Mouse (Mus musculus): ENCODE measurements around the gene Olfr94. TPM values are rescaled to one million over a fixed set of nuclear protein-coding genes. Genes with fewer than 3 reads are reported as not detected.
A peak's percentile ranks its signal among the peaks of the same experiment; 100 is the strongest.
"Not testable (repeated sequence)": the region's sequence is repeated elsewhere in the genome, so short reads cannot be mapped to it uniquely, and the experiment has no call there.

Gene Olfr94
- total RNA-seq (2014; rRNA removed) (not detected in 2 replicates), polyA plus RNA-seq (2015; fragmentation: Nextera tagmentation; extraction: Ambion mirVana) (not detected in 2 replicates)

DNA sequence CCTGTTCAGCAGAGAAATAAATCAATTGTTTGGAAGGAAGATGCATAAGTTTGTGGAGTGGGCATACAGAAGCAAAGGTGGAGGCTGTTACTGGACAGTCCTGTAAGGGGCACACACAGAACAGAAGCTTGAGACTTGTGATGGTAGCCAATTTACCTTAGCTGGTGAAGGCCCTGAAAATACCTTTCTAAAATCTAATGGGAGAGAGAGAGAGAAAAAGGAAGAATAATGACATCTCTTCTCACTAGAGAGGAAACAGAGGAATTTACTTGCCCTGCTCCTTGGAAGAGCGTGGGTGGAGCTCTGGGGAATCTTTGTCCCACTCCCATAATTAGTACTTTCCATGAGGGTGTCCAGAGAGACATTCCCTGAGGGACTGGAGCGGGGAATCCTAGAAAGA is at the start of gene Olfr94:
Gene Olfr94, minus strand, starts transcription at position 101 of the 400 bp plus-strand sequence.
- no peak within 1 kb of the TSS for H3K9ac ChIP-seq (replicated peaks; ENCODE audit: low read length, poor library complexity, severe bottlenecking)
- no peak for ATAC-seq (ENCODE audit: low FRiP score)
- H3K4me2 ChIP-seq (ENCODE audit: low read depth, low read length, poor library complexity, severe bottlenecking): no peak within 1 kb of the TSS
- no peaks in the 10 kb centered on the region for H3K9me3 ChIP-seq (ENCODE audit: low read length)
- WGBS: 68% methylated on average over 2 of the region's 2 CpGs
- no peak within 1 kb of the TSS for H3K27ac ChIP-seq (ENCODE audit: low read depth, low read length)
- no peak within 1 kb of the TSS for H3K4me3 ChIP-seq (ENCODE audit: low read depth, low read length)
- H3K4me1 ChIP-seq (ENCODE audit: insufficient read depth, low read length): no peaks in the 10 kb centered on the region
- no peak for DNase-seq (ENCODE audit: low spot score)
- no peak for TF ChIP-seq CTCF (IDR thresholded peaks at IDR 0.05)
- peaks cover 3% of the 10 kb centered on the region; the same call in 1 of the 2 replicates for H3K27me3 ChIP-seq (ENCODE audit: insufficient read depth, low read length)
- no peaks in the 10 kb centered on the region for H3K36me3 ChIP-seq (ENCODE audit: insufficient read depth, low read length)

DNA sequence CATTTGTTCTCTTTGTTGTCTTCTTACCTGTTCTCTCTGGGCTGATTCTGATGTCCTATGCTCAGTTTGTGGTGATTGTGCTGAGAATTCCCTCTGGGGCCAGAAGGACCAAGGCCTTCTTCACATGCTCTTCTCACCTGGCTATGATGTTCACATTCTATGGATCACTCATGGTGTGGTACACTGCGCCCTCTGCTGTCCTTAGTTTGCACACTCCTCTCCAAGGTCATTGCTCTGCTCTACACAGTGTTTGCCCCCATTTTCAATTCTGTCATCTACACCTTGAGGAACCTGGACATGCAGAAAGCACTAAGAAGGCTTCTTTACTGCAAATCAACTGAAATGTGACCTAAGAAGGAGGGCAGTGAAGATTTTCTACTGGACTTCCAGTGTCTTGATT is 49.8 kb upstream of the Olfr94 start:
- H3K27me3 ChIP-seq (ENCODE audit: insufficient read depth, low read length): no peaks in the 10 kb centered on the region
- ATAC-seq (ENCODE audit: low FRiP score): no peak
- H3K36me3 ChIP-seq (ENCODE audit: insufficient read depth, low read length): no peaks in the 10 kb centered on the region
- no peaks in the 10 kb centered on the region for H3K9me3 ChIP-seq (ENCODE audit: low read length)
- 12% methylated on average over 1 of the region's 1 CpGs for WGBS
- no peaks in the 10 kb centered on the region for H3K4me1 ChIP-seq (ENCODE audit: insufficient read depth, low read length)
- no peak overlapping the region for H3K9ac ChIP-seq (replicated peaks; ENCODE audit: low read length, poor library complexity, severe bottlenecking)
- H3K4me2 ChIP-seq (ENCODE audit: low read depth, low read length, poor library complexity, severe bottlenecking): no peak overlapping the region
- peak; percentile 32 for TF ChIP-seq CTCF (IDR thresholded peaks at IDR 0.05)
- H3K27ac ChIP-seq (ENCODE audit: low read depth, low read length): no peak overlapping the region
- DNase-seq (ENCODE audit: low spot score): no peak
- H3K4me3 ChIP-seq (ENCODE audit: low read depth, low read length): no peak overlapping the region

DNA sequence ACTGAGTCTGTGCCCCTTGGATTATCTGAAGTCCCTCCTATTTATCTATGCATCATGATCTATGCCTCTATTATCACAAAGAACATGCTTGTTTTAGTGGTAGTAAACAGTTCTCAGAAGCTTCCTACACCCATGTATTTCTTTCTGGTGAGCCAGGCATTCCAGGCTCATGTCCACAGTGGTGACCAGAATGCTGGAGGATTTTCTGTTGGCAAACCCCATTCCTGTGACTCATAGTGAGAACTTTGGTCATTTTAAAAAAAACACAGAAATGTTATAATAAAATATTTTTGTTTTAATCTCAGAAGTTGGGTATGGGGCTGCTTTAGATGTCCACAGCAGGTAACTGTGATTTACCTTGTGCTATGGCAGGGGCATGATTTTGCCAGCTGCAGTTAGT is 48.7 kb upstream of the Olfr94 start:
- no peak for ATAC-seq (ENCODE audit: low FRiP score)
- H3K4me2 ChIP-seq (ENCODE audit: low read depth, low read length, poor library complexity, severe bottlenecking): no peak overlapping the region
- no peak overlapping the region for H3K27ac ChIP-seq (ENCODE audit: low read depth, low read length)
- no peaks in the 10 kb centered on the region for H3K36me3 ChIP-seq (ENCODE audit: insufficient read depth, low read length)
- H3K4me1 ChIP-seq (ENCODE audit: insufficient read depth, low read length): no peaks in the 10 kb centered on the region
- H3K9ac ChIP-seq (replicated peaks; ENCODE audit: low read length, poor library complexity, severe bottlenecking): no peak overlapping the region
- no peaks in the 10 kb centered on the region for H3K27me3 ChIP-seq (ENCODE audit: insufficient read depth, low read length)
- no peak overlapping the region for H3K4me3 ChIP-seq (ENCODE audit: low read depth, low read length)
- no peaks in the 10 kb centered on the region for H3K9me3 ChIP-seq (ENCODE audit: low read length)
- no peak for TF ChIP-seq CTCF (IDR thresholded peaks at IDR 0.05)
- DNase-seq (ENCODE audit: low spot score): no peak

DNA sequence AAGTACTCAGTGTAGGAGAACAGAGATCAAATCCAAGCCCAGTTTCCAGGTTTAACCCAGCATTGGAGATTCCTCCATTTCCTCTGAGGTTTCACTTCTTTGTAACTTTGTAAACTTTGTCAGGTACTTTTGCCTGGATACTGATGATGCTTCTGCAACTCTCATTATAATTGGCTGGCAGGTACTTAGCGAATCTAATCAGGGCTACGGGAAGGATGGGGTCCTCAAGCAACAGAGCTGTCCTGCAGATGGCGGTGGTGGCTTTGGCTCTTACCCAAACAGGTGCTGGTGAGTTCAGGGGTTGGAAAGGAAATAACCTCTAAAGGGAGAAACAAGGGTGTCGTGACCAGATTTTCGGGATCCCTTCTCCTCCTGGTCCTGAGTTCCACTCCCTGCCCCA is 45.9 kb upstream of the Olfr94 start:
- no peak overlapping the region for H3K4me2 ChIP-seq (ENCODE audit: low read depth, low read length, poor library complexity, severe bottlenecking)
- no peaks in the 10 kb centered on the region for H3K36me3 ChIP-seq (ENCODE audit: insufficient read depth, low read length)
- no peaks in the 10 kb centered on the region for H3K9me3 ChIP-seq (ENCODE audit: low read length)
- peak; percentile 53 for DNase-seq (ENCODE audit: low spot score)
- TF ChIP-seq CTCF (IDR thresholded peaks at IDR 0.05): peak; percentile 50
- no peaks in the 10 kb centered on the region for H3K27me3 ChIP-seq (ENCODE audit: insufficient read depth, low read length)
- H3K27ac ChIP-seq (ENCODE audit: low read depth, low read length): no peak overlapping the region
- peak; percentile 76; the same call in 1 of the 2 replicates for ATAC-seq (ENCODE audit: low FRiP score)
- no peak overlapping the region for H3K4me3 ChIP-seq (ENCODE audit: low read depth, low read length)
- H3K4me1 ChIP-seq (ENCODE audit: insufficient read depth, low read length): no peaks in the 10 kb centered on the region
- H3K9ac ChIP-seq (replicated peaks; ENCODE audit: low read length, poor library complexity, severe bottlenecking): no peak overlapping the region
- WGBS: 29% methylated on average over 5 of the region's 5 CpGs

DNA sequence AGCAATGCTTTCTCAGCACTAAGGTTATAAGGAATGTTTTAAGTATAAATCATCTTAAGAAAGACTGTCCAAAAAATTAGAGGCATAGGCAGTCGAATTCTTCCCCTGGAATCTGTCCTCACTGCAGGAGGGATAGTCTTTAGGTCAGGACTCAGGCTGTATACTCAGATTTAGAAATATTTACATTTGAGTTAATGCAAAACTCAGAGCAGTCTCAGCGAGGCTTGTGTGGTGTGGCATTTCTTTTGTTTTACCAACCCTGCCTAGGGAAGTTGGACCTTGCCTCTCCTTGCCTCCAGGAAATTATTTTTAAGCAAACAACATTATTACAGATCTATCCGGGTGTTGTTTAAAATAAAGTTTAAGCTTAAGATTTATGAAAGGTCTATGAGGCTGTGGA is 41.4 kb upstream of the Olfr94 start:
- H3K9ac ChIP-seq (replicated peaks; ENCODE audit: low read length, poor library complexity, severe bottlenecking): no peak overlapping the region
- no peaks in the 10 kb centered on the region for H3K36me3 ChIP-seq (ENCODE audit: insufficient read depth, low read length)
- no peaks in the 10 kb centered on the region for H3K9me3 ChIP-seq (ENCODE audit: low read length)
- TF ChIP-seq CTCF (IDR thresholded peaks at IDR 0.05): no peak
- no peak overlapping the region for H3K27ac ChIP-seq (ENCODE audit: low read depth, low read length)
- H3K4me2 ChIP-seq (ENCODE audit: low read depth, low read length, poor library complexity, severe bottlenecking): no peak overlapping the region
- WGBS: 60% methylated on average over 3 of the region's 3 CpGs
- DNase-seq (ENCODE audit: low spot score): no peak
- no peak overlapping the region for H3K4me3 ChIP-seq (ENCODE audit: low read depth, low read length)
- H3K27me3 ChIP-seq (ENCODE audit: insufficient read depth, low read length): no peaks in the 10 kb centered on the region
- H3K4me1 ChIP-seq (ENCODE audit: insufficient read depth, low read length): no peaks in the 10 kb centered on the region
- no peak for ATAC-seq (ENCODE audit: low FRiP score)

DNA sequence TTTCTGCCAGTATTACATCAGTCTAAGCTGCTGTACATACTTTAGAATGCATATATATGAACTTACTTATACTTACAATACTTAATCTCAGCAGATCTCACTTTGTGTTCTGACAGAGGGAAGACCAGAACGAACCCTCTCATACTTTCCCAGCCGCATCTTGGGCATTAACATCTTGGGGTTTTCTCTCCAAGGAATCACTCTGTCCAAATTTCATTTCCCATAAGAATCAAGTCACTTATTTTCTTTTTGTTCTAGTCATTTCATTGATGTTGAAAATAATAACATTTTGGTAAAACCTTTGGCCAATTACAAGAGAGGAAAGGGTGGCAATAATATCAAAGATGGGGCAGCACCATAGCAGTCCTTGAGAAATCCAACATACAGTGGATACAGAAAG is 36.4 kb upstream of the Olfr94 start, which contains the start of gene Olfr97:
Gene Olfr97, minus strand, starts transcription at position 101 of the 400 bp plus-strand sequence.
- ATAC-seq (ENCODE audit: low FRiP score); H3K4me3 ChIP-seq (ENCODE audit: low read depth, low read length); H3K36me3 ChIP-seq (ENCODE audit: insufficient read depth, low read length); H3K4me1 ChIP-seq (ENCODE audit: insufficient read depth, low read length); H3K9me3 ChIP-seq (ENCODE audit: low read length); DNase-seq (ENCODE audit: low spot score); H3K27me3 ChIP-seq (ENCODE audit: insufficient read depth, low read length); H3K9ac ChIP-seq (replicated peaks; ENCODE audit: low read length, poor library complexity, severe bottlenecking); H3K27ac ChIP-seq (ENCODE audit: low read depth, low read length); H3K4me2 ChIP-seq (ENCODE audit: low read depth, low read length, poor library complexity, severe bottlenecking): not testable (repeated sequence)
- WGBS: 86% methylated on average over 2 of the region's 2 CpGs

Data from midbrain, postnatal 0 days (tissue).